Mouse (Mus musculus): ENCODE results near the gene F2rl2. TPM values are rescaled to one million over a fixed set of nuclear protein-coding genes. Genes with fewer than 3 reads are reported as not detected.

F2rl2 gene
- 0.88 and 1.2 TPM in 2 replicates for polyA plus RNA-seq (2014; fragmentation: Nextera tagmentation; extraction: Ambion mirVana)

GRCm38 (mm10) chr13:95696654-95697163 is at the start of gene F2rl2:
F2rl2 (plus strand) TSS chr13:95696853.
- 0 out of 2 replicates have a peak within 1 kb of the TSS, but pooled peaks have one; percentile 14 for H3K27ac ChIP-seq
- ATAC-seq (ENCODE audit: low FRiP score) (no peak), DNase-seq (ENCODE audit: low spot score) (no peak)
- H3K4me2 ChIP-seq (replicated peaks), result no peak within 1 kb of the TSS
- no peaks in the 10 kb centered on the region for H3K4me1 ChIP-seq (replicated peaks; ENCODE audit: control insufficient read depth, insufficient read depth, low read length)
- no peak within 1 kb of the TSS for H3K4me3 ChIP-seq (replicated peaks; ENCODE audit: low read length)
- H3K9ac ChIP-seq, result no peak within 1 kb of the TSS
- WGBS, result 55% methylated on average over 4 of the region's 4 CpGs
- H3K9me3 ChIP-seq (ENCODE audit: control insufficient read depth, low read length), result no peaks in the 10 kb centered on the region
- H3K27me3 ChIP-seq (ENCODE audit: control insufficient read depth, insufficient read depth, low read length), result no peaks in the 10 kb centered on the region
- no peaks in the 10 kb centered on the region for H3K36me3 ChIP-seq (replicated peaks; ENCODE audit: control insufficient read depth, insufficient read depth)

GRCm38 (mm10) chr13:95647248-95647647 is 49.4 kb upstream of the F2rl2 start:
- Histone ChIP-seq H3K36me3 (replicated peaks; ENCODE audit: control insufficient read depth, insufficient read depth) (no peaks in the 10 kb centered on the region), H3K27me3 (ENCODE audit: control insufficient read depth, insufficient read depth, low read length) (no peaks in the 10 kb centered on the region), H3K27ac (no peak overlapping the region), H3K4me1 (replicated peaks; ENCODE audit: control insufficient read depth, insufficient read depth, low read length) (peaks cover 4% of the 10 kb centered on the region; the same call in 1 of the 2 replicates), H3K4me3 (replicated peaks; ENCODE audit: low read length) (no peak overlapping the region), H3K9ac (no peak overlapping the region), H3K4me2 (replicated peaks) (no peak overlapping the region), H3K9me3 (ENCODE audit: control insufficient read depth, low read length) (no peaks in the 10 kb centered on the region)
- ATAC-seq (ENCODE audit: low FRiP score) (no peak), DNase-seq (ENCODE audit: low spot score) (no peak)
- 88% methylated on average over 4 of the region's 4 CpGs for WGBS

GRCm38 (mm10) chr13:95649941-95650340 is 46.7 kb upstream of the F2rl2 start:
- Histone ChIP-seq H3K9me3 (ENCODE audit: control insufficient read depth, low read length) (no peaks in the 10 kb centered on the region), H3K4me3 (replicated peaks; ENCODE audit: low read length) (no peak overlapping the region), H3K4me2 (replicated peaks) (no peak overlapping the region), H3K27ac (no peak overlapping the region), H3K9ac (no peak overlapping the region), H3K4me1 (replicated peaks; ENCODE audit: control insufficient read depth, insufficient read depth, low read length) (no peaks in the 10 kb centered on the region), H3K27me3 (ENCODE audit: control insufficient read depth, insufficient read depth, low read length) (no peaks in the 10 kb centered on the region), H3K36me3 (replicated peaks; ENCODE audit: control insufficient read depth, insufficient read depth) (no peaks in the 10 kb centered on the region)
- DNase-seq (ENCODE audit: low spot score), result no peak
- 98% methylated on average over 3 of the region's 3 CpGs for WGBS
- no peak for ATAC-seq (ENCODE audit: low FRiP score)

GRCm38 (mm10) chr13:95651870-95652668 is 44.6 kb upstream of the F2rl2 start:
- WGBS, result 85% methylated on average over 7 of the region's 7 CpGs
- no peaks in the 10 kb centered on the region for H3K27me3 ChIP-seq (ENCODE audit: control insufficient read depth, insufficient read depth, low read length)

GRCm38 (mm10) chr13:95653696-95654095 is 43.0 kb upstream of the F2rl2 start:
- H3K9ac ChIP-seq, result no peak overlapping the region
- no peaks in the 10 kb centered on the region for H3K4me1 ChIP-seq (replicated peaks; ENCODE audit: control insufficient read depth, insufficient read depth, low read length)
- H3K36me3 ChIP-seq (replicated peaks; ENCODE audit: control insufficient read depth, insufficient read depth), result no peaks in the 10 kb centered on the region
- ATAC-seq (ENCODE audit: low FRiP score) (no peak), DNase-seq (ENCODE audit: low spot score) (no peak)
- no peaks in the 10 kb centered on the region for H3K27me3 ChIP-seq (ENCODE audit: control insufficient read depth, insufficient read depth, low read length)
- no peaks in the 10 kb centered on the region for H3K9me3 ChIP-seq (ENCODE audit: control insufficient read depth, low read length)
- no peak overlapping the region for H3K27ac ChIP-seq
- no peak overlapping the region for H3K4me3 ChIP-seq (replicated peaks; ENCODE audit: low read length)
- 86% methylated on average over 4 of the region's 4 CpGs for WGBS
- H3K4me2 ChIP-seq (replicated peaks), result no peak overlapping the region

More at GRCm38 (mm10) chr13:95651870-95652668, 44.6 kb upstream of the F2rl2 start:
- H3K9ac ChIP-seq, result no peak overlapping the region
- H3K36me3 ChIP-seq (replicated peaks; ENCODE audit: control insufficient read depth, insufficient read depth), result no peaks in the 10 kb centered on the region
- no peak overlapping the region for H3K4me2 ChIP-seq (replicated peaks)
- no peak for DNase-seq (ENCODE audit: low spot score)
- no peak for ATAC-seq (ENCODE audit: low FRiP score)
- no peaks in the 10 kb centered on the region for H3K4me1 ChIP-seq (replicated peaks; ENCODE audit: control insufficient read depth, insufficient read depth, low read length)
- no peak overlapping the region for H3K4me3 ChIP-seq (replicated peaks; ENCODE audit: low read length)
- H3K27ac ChIP-seq, result no peak overlapping the region
- H3K9me3 ChIP-seq (ENCODE audit: control insufficient read depth, low read length), result no peaks in the 10 kb centered on the region

GRCm38 (mm10) chr13:95655284-95655683 is 41.4 kb upstream of the F2rl2 start:
- no peaks in the 10 kb centered on the region for H3K36me3 ChIP-seq (replicated peaks; ENCODE audit: control insufficient read depth, insufficient read depth)
- no peaks in the 10 kb centered on the region for H3K4me1 ChIP-seq (replicated peaks; ENCODE audit: control insufficient read depth, insufficient read depth, low read length)
- DNase-seq (ENCODE audit: low spot score), result peak; percentile 32
- H3K4me3 ChIP-seq (replicated peaks; ENCODE audit: low read length), result no peak overlapping the region
- no peak for ATAC-seq (ENCODE audit: low FRiP score)
- H3K27ac ChIP-seq, result peak overlapping the region; percentile 59
- no peaks in the 10 kb centered on the region for H3K27me3 ChIP-seq (ENCODE audit: control insufficient read depth, insufficient read depth, low read length)
- WGBS, result 36% methylated on average over 9 of the region's 9 CpGs
- no peaks in the 10 kb centered on the region for H3K9me3 ChIP-seq (ENCODE audit: control insufficient read depth, low read length)
- H3K9ac ChIP-seq, result 0 out of 2 replicates have a peak overlapping the region, but pooled peaks have one; percentile 10
- no peak overlapping the region for H3K4me2 ChIP-seq (replicated peaks)

GRCm38 (mm10) chr13:95657171-95657570 is 39.5 kb upstream of the F2rl2 start:
- ATAC-seq (ENCODE audit: low FRiP score), result no peak
- no peaks in the 10 kb centered on the region for H3K9me3 ChIP-seq (ENCODE audit: control insufficient read depth, low read length)
- WGBS, result 65% methylated on average over 9 of the region's 9 CpGs
- no peaks in the 10 kb centered on the region for H3K27me3 ChIP-seq (ENCODE audit: control insufficient read depth, insufficient read depth, low read length)
- DNase-seq (ENCODE audit: low spot score), result no peak
- no peak overlapping the region for H3K4me2 ChIP-seq (replicated peaks)
- no peaks in the 10 kb centered on the region for H3K36me3 ChIP-seq (replicated peaks; ENCODE audit: control insufficient read depth, insufficient read depth)
- no peak overlapping the region for H3K9ac ChIP-seq
- no peaks in the 10 kb centered on the region for H3K4me1 ChIP-seq (replicated peaks; ENCODE audit: control insufficient read depth, insufficient read depth, low read length)
- no peak overlapping the region for H3K27ac ChIP-seq
- no peak overlapping the region for H3K4me3 ChIP-seq (replicated peaks; ENCODE audit: low read length)

GRCm38 (mm10) chr13:95659432-95659831 is 37.2 kb upstream of the F2rl2 start:
- Histone ChIP-seq H3K4me2 (replicated peaks) (no peak overlapping the region), H3K4me1 (replicated peaks; ENCODE audit: control insufficient read depth, insufficient read depth, low read length) (no peaks in the 10 kb centered on the region), H3K36me3 (replicated peaks; ENCODE audit: control insufficient read depth, insufficient read depth) (0 out of 2 replicates have a peak, but pooled peaks cover 6% of the 10 kb centered on the region), H3K27me3 (ENCODE audit: control insufficient read depth, insufficient read depth, low read length) (no peaks in the 10 kb centered on the region), H3K4me3 (replicated peaks; ENCODE audit: low read length) (no peak overlapping the region), H3K27ac (no peak overlapping the region), H3K9ac (no peak overlapping the region), H3K9me3 (ENCODE audit: control insufficient read depth, low read length) (no peaks in the 10 kb centered on the region)
- DNase-seq (ENCODE audit: low spot score) (no peak), ATAC-seq (ENCODE audit: low FRiP score) (no peak)
- 80% methylated on average over 7 of the region's 7 CpGs for WGBS

GRCm38 (mm10) chr13:95663834-95664233 is 32.8 kb upstream of the F2rl2 start:
- no peak overlapping the region for H3K27ac ChIP-seq
- H3K4me1 ChIP-seq (replicated peaks; ENCODE audit: control insufficient read depth, insufficient read depth, low read length), result no peaks in the 10 kb centered on the region
- no peaks in the 10 kb centered on the region for H3K27me3 ChIP-seq (ENCODE audit: control insufficient read depth, insufficient read depth, low read length)
- no peak overlapping the region for H3K4me3 ChIP-seq (replicated peaks; ENCODE audit: low read length)
- H3K36me3 ChIP-seq (replicated peaks; ENCODE audit: control insufficient read depth, insufficient read depth), result 0 out of 2 replicates have a peak, but pooled peaks cover 6% of the 10 kb centered on the region
- no peak for DNase-seq (ENCODE audit: low spot score)
- H3K9ac ChIP-seq, result no peak overlapping the region
- 96% methylated on average over 4 of the region's 4 CpGs for WGBS
- no peak overlapping the region for H3K4me2 ChIP-seq (replicated peaks)
- no peak for ATAC-seq (ENCODE audit: low FRiP score)
- H3K9me3 ChIP-seq (ENCODE audit: control insufficient read depth, low read length), result no peaks in the 10 kb centered on the region

Data from hindbrain, embryonic 14.5 days (tissue).